ENCODE assay signal across 7 mouse cellular contexts in genomic region chr10:79924998-79925784, GRCm38 (mm10). TPM values are rescaled to one million over a fixed set of nuclear protein-coding genes. Genes with fewer than 3 reads are reported as not detected.
A peak's percentile ranks its signal among the peaks of the same experiment; 100 is the strongest.
DNase-seq lines count a peak whose midpoint lies in the region; ATAC-seq lines count a peak whose summit lies in the region.

No protein-coding gene starts in this region.

- DNase-seq in adipocyte (ENCODE audit: low spot score), result peak; percentile 91
- DNase-seq in embryo, embryonic 10 days (ENCODE audit: low spot score), result peak; percentile 83
- peak; percentile 86 to 94 for DNase-seq in gastrocnemius, postnatal 36 days
- peak; percentile 94 for DNase-seq in left cerebral cortex, postnatal 4 days
- peak; percentile 99 for DNase-seq in midbrain, embryonic 11.5 days (ENCODE audit: low spot score, missing footprints)
- peak; percentile 98 for DNase-seq in right cerebral cortex, postnatal 4 days

- peaks cover 33% of the 10 kb centered on the region for H3K27me3 ChIP-seq in intestine, embryonic 15.5 days (replicated peaks)
- peaks cover 34% of the 10 kb centered on the region for H3K27me3 ChIP-seq in midbrain, embryonic 11.5 days (ENCODE audit: control insufficient read depth, insufficient read depth, low read length)

- 0 out of 2 replicates have a peak, but pooled peaks have one; percentile 0 for ATAC-seq in intestine, embryonic 15.5 days
- ATAC-seq in midbrain, embryonic 11.5 days (ENCODE audit: low FRiP score), result 0 out of 2 replicates have a peak, but pooled peaks have one; percentile 4

- H3K27ac ChIP-seq in intestine, embryonic 15.5 days, result peak overlapping the region; percentile 96
- no peak overlapping the region for H3K27ac ChIP-seq in midbrain, embryonic 11.5 days (ENCODE audit: low read depth, low read length)

- peak overlapping the region; percentile 98; the same call in 1 of the 2 replicates for H3K4me3 ChIP-seq in intestine, embryonic 15.5 days (replicated peaks)
- no peak overlapping the region for H3K4me3 ChIP-seq in midbrain, embryonic 11.5 days (ENCODE audit: low read depth, low read length)

- H3K4me1 ChIP-seq in intestine, embryonic 15.5 days (replicated peaks), result peaks cover 45% of the 10 kb centered on the region
- H3K4me1 ChIP-seq in midbrain, embryonic 11.5 days (ENCODE audit: control insufficient read depth, insufficient read depth, low read length), result peaks cover 33% of the 10 kb centered on the region

- H3K36me3 ChIP-seq in intestine, embryonic 15.5 days, result no peaks in the 10 kb centered on the region
- no peaks in the 10 kb centered on the region for H3K36me3 ChIP-seq in midbrain, embryonic 11.5 days (ENCODE audit: control insufficient read depth, insufficient read depth, low read length)

- no peaks in the 10 kb centered on the region for H3K9me3 ChIP-seq in intestine, embryonic 15.5 days
- H3K9me3 ChIP-seq in midbrain, embryonic 11.5 days (ENCODE audit: control insufficient read depth, low read length), result no peaks in the 10 kb centered on the region

- intact Hi-C loops in gastrocnemius, postnatal 36 days (cut with DNase I), result loop anchor here (1.0 kb wide), 2 partner anchors 33 kb away; no protein-coding TSS in a partner anchor
- intact Hi-C loops in left cerebral cortex, postnatal 4 days (cut with DNase I), result loop anchor here (10.0 kb wide), 1 partner anchor 90 kb away; no protein-coding TSS in a partner anchor

- 11% methylated on average over 29 of the region's 29 CpGs for WGBS in intestine, embryonic 15.5 days
- WGBS in midbrain, embryonic 11.5 days, result 11% methylated on average over 29 of the region's 29 CpGs

- peak overlapping the region; percentile 92 for H3K4me2 ChIP-seq in intestine, embryonic 15.5 days (replicated peaks)
- H3K4me2 ChIP-seq in midbrain, embryonic 11.5 days, result no peak overlapping the region

- no peak overlapping the region for H3K9ac ChIP-seq in intestine, embryonic 15.5 days
- H3K9ac ChIP-seq in midbrain, embryonic 11.5 days (ENCODE audit: low read length), result no peak overlapping the region

RNA-seq across cellular contexts. Expression of gene Arid3a, which starts 1.7 kb away (rescaled TPM):
- 1 to 10 TPM; 1.3 to 1.8 TPM for total RNA-seq in gastrocnemius, postnatal 36 days (2021)
- polyA plus RNA-seq in intestine, embryonic 15.5 days (2015; fragmentation: Nextera tagmentation; extraction: Ambion mirVana), result 18.7 and 19.0 TPM in 2 replicates
- total RNA-seq in left cerebral cortex, postnatal 4 days (2021), result 1 to 10 TPM; 6.3 to 9.5 TPM
- 4.2 and 6.2 TPM in 2 replicates for polyA plus RNA-seq in midbrain, embryonic 11.5 days (2014; fragmentation: Nextera tagmentation; extraction: Ambion mirVana)

RNA-seq across cellular contexts. Expression of gene R3hdm4, which starts 4.2 kb away (rescaled TPM):
- total RNA-seq in gastrocnemius, postnatal 36 days (2021), result 100 to 1,000 TPM; 114 to 118 TPM
- polyA plus RNA-seq in intestine, embryonic 15.5 days (2015; fragmentation: Nextera tagmentation; extraction: Ambion mirVana), result 108 and 116 TPM in 2 replicates
- 100 to 1,000 TPM; 307 to 309 TPM for total RNA-seq in left cerebral cortex, postnatal 4 days (2021)
- polyA plus RNA-seq in midbrain, embryonic 11.5 days (2014; fragmentation: Nextera tagmentation; extraction: Ambion mirVana), result 127 and 135 TPM in 2 replicates

RNA-seq across cellular contexts. Expression of gene Kiss1r, which starts 8.4 kb away (rescaled TPM):
- total RNA-seq in gastrocnemius, postnatal 36 days (2021), result under 1 TPM in 1 of 2 experiments, not detected in 1; 0.23 TPM
- 0.52 and 1.1 TPM in 2 replicates for polyA plus RNA-seq in intestine, embryonic 15.5 days (2015; fragmentation: Nextera tagmentation; extraction: Ambion mirVana)
- total RNA-seq in left cerebral cortex, postnatal 4 days (2021), result 1 to 10 TPM; 5.0 to 6.8 TPM
- 0.34 and 0.61 TPM in 2 replicates for polyA plus RNA-seq in midbrain, embryonic 11.5 days (2014; fragmentation: Nextera tagmentation; extraction: Ambion mirVana)

RNA-seq across cellular contexts. Expression of gene Gm26602, which starts 14.5 kb away (rescaled TPM):
- total RNA-seq in gastrocnemius, postnatal 36 days (2021), result not detected
- 17.7 TPM in 1 of 2 replicates, not detected in the other for polyA plus RNA-seq in intestine, embryonic 15.5 days (2015; fragmentation: Nextera tagmentation; extraction: Ambion mirVana)
- total RNA-seq in left cerebral cortex, postnatal 4 days (2021), result not detected
- polyA plus RNA-seq in midbrain, embryonic 11.5 days (2014; fragmentation: Nextera tagmentation; extraction: Ambion mirVana), result 20.6 and 25.6 TPM in 2 replicates

RNA-seq across cellular contexts. Expression of gene Med16, which starts 16.5 kb away (rescaled TPM):
- 10 to 100 TPM; 27.5 to 35.3 TPM for total RNA-seq in gastrocnemius, postnatal 36 days (2021)
- polyA plus RNA-seq in intestine, embryonic 15.5 days (2015; fragmentation: Nextera tagmentation; extraction: Ambion mirVana), result 37.3 and 39.8 TPM in 2 replicates
- 10 to 100 TPM; 56.4 to 59.6 TPM for total RNA-seq in left cerebral cortex, postnatal 4 days (2021)
- polyA plus RNA-seq in midbrain, embryonic 11.5 days (2014; fragmentation: Nextera tagmentation; extraction: Ambion mirVana), result 39.7 and 45.7 TPM in 2 replicates

Comparison
In these comparisons a context has a peak if more than half of its experiments do, and no peak if none do; other contexts are left out.
1. RNA of gene Kiss1r, which starts 8.4 kb away (total RNA-seq): 5.0 to 6.8 TPM in left cerebral cortex, postnatal 4 days; 0.23 TPM in gastrocnemius, postnatal 36 days; every median in the first group is over 4 times any median in the second.
2. Peak in every context shown above with its lines, with median percentiles within 50 percentile points of each other: DNase-seq.